Mouse (Mus musculus): ENCODE data around the gene Tmc7. TPM values are rescaled to one million over a fixed set of nuclear protein-coding genes. Genes with fewer than 3 reads are reported as not detected.

Gene Tmc7
- polyA plus RNA-seq, 1 experiment: 90.3 TPM

- no peaks in the 10 kb centered on the region for H3K4me1 ChIP-seq (ENCODE audit: control insufficient read depth, insufficient read depth, low read length)
- no peaks in the 10 kb centered on the region for H3K27me3 ChIP-seq (ENCODE audit: control insufficient read depth, insufficient read depth, low read length)
- no peak overlapping the region for H3K4me3 ChIP-seq (ENCODE audit: control insufficient read depth, low read depth, low read length)
- TF ChIP-seq CTCF (IDR thresholded peaks at IDR 0.05; ENCODE audit: control insufficient read depth, insufficient read depth, insufficient replicate concordance, low read depth, low read length) (no peak), POLR2A (IDR thresholded peaks at IDR 0.05; ENCODE audit: control insufficient read depth, low read depth, low read length) (no peak)
- no peaks in the 10 kb centered on the region for H3K36me3 ChIP-seq (ENCODE audit: control insufficient read depth, insufficient read depth, low read length)
- no peak overlapping the region for H3K27ac ChIP-seq (ENCODE audit: control insufficient read depth, insufficient read depth, low read depth, low read length)
These were observed 30.2 kb downstream of the Tmc7 start for GRCm38 (mm10) chr7:118554290-118554689.

GRCm38 (mm10) chr7:118553881-118554280 is 30.7 kb downstream of the Tmc7 start:
- no peaks in the 10 kb centered on the region for H3K4me1 ChIP-seq (ENCODE audit: control insufficient read depth, insufficient read depth, low read length)
- H3K4me3 ChIP-seq (ENCODE audit: control insufficient read depth, low read depth, low read length): no peak overlapping the region
- TF ChIP-seq POLR2A (IDR thresholded peaks at IDR 0.05; ENCODE audit: control insufficient read depth, low read depth, low read length): no peak
- TF ChIP-seq CTCF (IDR thresholded peaks at IDR 0.05; ENCODE audit: control insufficient read depth, insufficient read depth, insufficient replicate concordance, low read depth, low read length): no peak
- H3K27ac ChIP-seq (ENCODE audit: control insufficient read depth, insufficient read depth, low read depth, low read length): no peak overlapping the region
- H3K36me3 ChIP-seq (ENCODE audit: control insufficient read depth, insufficient read depth, low read length): no peaks in the 10 kb centered on the region
- no peaks in the 10 kb centered on the region for H3K27me3 ChIP-seq (ENCODE audit: control insufficient read depth, insufficient read depth, low read length)

- Histone ChIP-seq H3K36me3 (ENCODE audit: control insufficient read depth, insufficient read depth, low read length) (no peaks in the 10 kb centered on the region), H3K4me1 (ENCODE audit: control insufficient read depth, insufficient read depth, low read length) (no peaks in the 10 kb centered on the region), H3K27ac (ENCODE audit: control insufficient read depth, insufficient read depth, low read depth, low read length) (no peak overlapping the region), H3K27me3 (ENCODE audit: control insufficient read depth, insufficient read depth, low read length) (no peaks in the 10 kb centered on the region), H3K4me3 (ENCODE audit: control insufficient read depth, low read depth, low read length) (no peak overlapping the region)
- TF ChIP-seq CTCF (IDR thresholded peaks at IDR 0.05; ENCODE audit: control insufficient read depth, insufficient read depth, insufficient replicate concordance, low read depth, low read length) (no peak), POLR2A (IDR thresholded peaks at IDR 0.05; ENCODE audit: control insufficient read depth, low read depth, low read length) (no peak)
These were observed 37.1 kb downstream of the Tmc7 start for GRCm38 (mm10) chr7:118547451-118547850.

- no peaks in the 10 kb centered on the region for H3K36me3 ChIP-seq (ENCODE audit: control insufficient read depth, insufficient read depth, low read length)
- H3K27ac ChIP-seq (ENCODE audit: control insufficient read depth, insufficient read depth, low read depth, low read length): no peak overlapping the region
- H3K4me1 ChIP-seq (ENCODE audit: control insufficient read depth, insufficient read depth, low read length): no peaks in the 10 kb centered on the region
- no peak overlapping the region for H3K4me3 ChIP-seq (ENCODE audit: control insufficient read depth, low read depth, low read length)
- no peaks in the 10 kb centered on the region for H3K27me3 ChIP-seq (ENCODE audit: control insufficient read depth, insufficient read depth, low read length)
- TF ChIP-seq POLR2A (IDR thresholded peaks at IDR 0.05; ENCODE audit: control insufficient read depth, low read depth, low read length) (no peak), CTCF (IDR thresholded peaks at IDR 0.05; ENCODE audit: control insufficient read depth, insufficient read depth, insufficient replicate concordance, low read depth, low read length) (no peak)
These were observed 40.4 kb downstream of the Tmc7 start for GRCm38 (mm10) chr7:118544128-118544527.

- no peak overlapping the region for H3K27ac ChIP-seq (ENCODE audit: control insufficient read depth, insufficient read depth, low read depth, low read length)
- no peaks in the 10 kb centered on the region; the same call in 1 of the 2 replicates for H3K4me1 ChIP-seq (ENCODE audit: control insufficient read depth, insufficient read depth, low read length)
- TF ChIP-seq CTCF (IDR thresholded peaks at IDR 0.05; ENCODE audit: control insufficient read depth, insufficient read depth, insufficient replicate concordance, low read depth, low read length) (no peak), POLR2A (IDR thresholded peaks at IDR 0.05; ENCODE audit: control insufficient read depth, low read depth, low read length) (no peak)
- H3K36me3 ChIP-seq (ENCODE audit: control insufficient read depth, insufficient read depth, low read length): no peaks in the 10 kb centered on the region
- no peaks in the 10 kb centered on the region for H3K27me3 ChIP-seq (ENCODE audit: control insufficient read depth, insufficient read depth, low read length)
- no peak overlapping the region for H3K4me3 ChIP-seq (ENCODE audit: control insufficient read depth, low read depth, low read length)
These were observed 49.5 kb downstream of the Tmc7 start for GRCm38 (mm10) chr7:118535076-118535475.

- Histone ChIP-seq H3K36me3 (ENCODE audit: control insufficient read depth, insufficient read depth, low read length) (no peaks in the 10 kb centered on the region), H3K4me3 (ENCODE audit: control insufficient read depth, low read depth, low read length) (no peak overlapping the region), H3K27me3 (ENCODE audit: control insufficient read depth, insufficient read depth, low read length) (no peaks in the 10 kb centered on the region), H3K27ac (ENCODE audit: control insufficient read depth, insufficient read depth, low read depth, low read length) (no peak overlapping the region), H3K4me1 (ENCODE audit: control insufficient read depth, insufficient read depth, low read length) (no peaks in the 10 kb centered on the region; the same call in 1 of the 2 replicates)
- no peak for TF ChIP-seq CTCF (IDR thresholded peaks at IDR 0.05; ENCODE audit: control insufficient read depth, insufficient read depth, insufficient replicate concordance, low read depth, low read length)
- TF ChIP-seq POLR2A (IDR thresholded peaks at IDR 0.05; ENCODE audit: control insufficient read depth, low read depth, low read length): no peak
These were observed 50.2 kb downstream of the Tmc7 start for GRCm38 (mm10) chr7:118534326-118534725.

- TF ChIP-seq POLR2A (IDR thresholded peaks at IDR 0.05; ENCODE audit: control insufficient read depth, low read depth, low read length) (no peak), CTCF (IDR thresholded peaks at IDR 0.05; ENCODE audit: control insufficient read depth, insufficient read depth, insufficient replicate concordance, low read depth, low read length) (no peak)
- Histone ChIP-seq H3K36me3 (ENCODE audit: control insufficient read depth, insufficient read depth, low read length) (no peaks in the 10 kb centered on the region), H3K4me3 (ENCODE audit: control insufficient read depth, low read depth, low read length) (peak within 1 kb of the TSS; percentile 96), H3K4me1 (ENCODE audit: control insufficient read depth, insufficient read depth, low read length) (no peaks in the 10 kb centered on the region; the same call in 1 of the 2 replicates), H3K27ac (ENCODE audit: control insufficient read depth, insufficient read depth, low read depth, low read length) (peak within 1 kb of the TSS; percentile 96), H3K27me3 (ENCODE audit: control insufficient read depth, insufficient read depth, low read length) (no peaks in the 10 kb centered on the region)
These were observed 51.4 kb downstream of the Tmc7 start, which contains the start of gene Coq7 for GRCm38 (mm10) chr7:118533178-118533578. Coq7 (minus strand) TSS chr7:118533356.

Measured in testis, adult 2 months (tissue).